17 mouse cellular contexts compared by ENCODE assay signal in the genomic region with DNA sequence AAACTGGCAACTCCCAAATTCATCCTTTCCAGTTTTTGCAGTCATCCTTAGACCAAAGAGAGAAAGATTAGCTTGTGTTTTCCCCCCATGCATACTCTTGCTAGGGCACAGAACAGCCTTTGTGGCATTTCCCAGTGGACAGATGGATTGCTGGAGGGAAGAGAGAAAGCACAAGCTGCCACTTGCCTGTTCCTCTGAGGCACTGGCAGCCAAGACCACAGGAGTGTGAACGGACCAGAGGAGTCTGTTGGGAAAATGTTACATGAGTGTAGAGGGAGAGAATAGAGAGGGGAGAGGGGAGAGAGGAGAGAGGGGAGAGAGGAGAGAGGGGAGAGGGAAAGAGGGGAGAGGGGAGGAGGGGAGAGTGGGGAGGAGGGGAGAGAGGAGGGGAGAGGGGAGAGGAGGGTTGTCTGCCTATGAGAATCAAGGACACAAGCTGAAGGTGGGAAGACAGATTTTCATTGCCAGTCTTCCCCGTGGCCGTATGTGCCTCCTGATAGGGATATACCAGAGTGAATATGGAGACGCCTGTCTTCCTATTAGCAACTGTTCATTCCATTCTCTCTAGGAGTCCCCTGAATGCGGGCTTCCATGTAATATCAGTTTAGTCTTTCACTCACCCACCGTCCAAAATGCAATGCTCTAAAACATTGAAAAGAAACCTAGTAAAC. TPM values are rescaled to one million over a fixed set of nuclear protein-coding genes. Genes with fewer than 3 reads are reported as not detected.
DNase-seq lines count a peak whose midpoint lies in the region; ATAC-seq and TF ChIP-seq lines count a peak whose summit lies in the region.
"Had no signal": no experiment of that assay in that cellular context is flagged by ENCODE, and none has a peak within 500 bp of the region (broad histone marks: within the 10 kb centered on the region; RNA-seq: fewer than 3 reads in every experiment).

No protein-coding gene starts in this region.

- intact Hi-C loops in gastrocnemius, postnatal 36 days (cut with DNase I), result no loop called here

- H3K4me1 ChIP-seq in hindbrain, embryonic 13.5 days (replicated peaks), result no peaks in the 10 kb centered on the region
- H3K4me1 ChIP-seq: embryonic facial prominence, embryonic 13.5 days had no signal

- H3K9ac ChIP-seq in hindbrain, embryonic 13.5 days, result no peak overlapping the region
- H3K9ac ChIP-seq: embryonic facial prominence, embryonic 13.5 days had no signal

- H3K9me3 ChIP-seq in hindbrain, embryonic 13.5 days, result no peaks in the 10 kb centered on the region
- H3K9me3 ChIP-seq: embryonic facial prominence, embryonic 13.5 days; limb, embryonic 10.5 days had no signal

- H3K36me3 ChIP-seq in hindbrain, embryonic 13.5 days, result no peaks in the 10 kb centered on the region
- H3K36me3 ChIP-seq: embryonic facial prominence, embryonic 13.5 days; limb, embryonic 10.5 days had no signal

- H3K4me2 ChIP-seq in hindbrain, embryonic 13.5 days, result no peak overlapping the region
- H3K4me2 ChIP-seq: embryonic facial prominence, embryonic 13.5 days had no signal

- 0 out of 2 replicates have a peak, but pooled peaks have one; percentile 39 for ATAC-seq in hindbrain, embryonic 13.5 days (ENCODE audit: low FRiP score)
- ATAC-seq: activated CD4-positive, CD25-positive, alpha-beta regulatory T cell, adult 4 months had no signal

- no peak for TF ChIP-seq CTCF in layer of hippocampus, adult 2 months (conservative IDR thresholded peaks at IDR 0.05)
- no peak for TF ChIP-seq CTCF in brain, embryonic 14.5 days (IDR thresholded peaks at IDR 0.05; ENCODE audit: borderline replicate concordance, extremely low read depth, insufficient read depth, insufficient read length)

- H3K27ac ChIP-seq in layer of hippocampus, adult 2 months, result no peak overlapping the region
- no peak overlapping the region for H3K27ac ChIP-seq in hindbrain, embryonic 13.5 days
- H3K27ac ChIP-seq: embryonic facial prominence, embryonic 13.5 days; limb, embryonic 10.5 days had no signal

- TF ChIP-seq POLR2A in brain, embryonic 14.5 days (IDR thresholded peaks at IDR 0.05; ENCODE audit: borderline replicate concordance, extremely low read depth, insufficient read depth, insufficient read length, poor library complexity, severe bottlenecking), result no peak

- H3K27me3 ChIP-seq in hindbrain, embryonic 13.5 days, result no peaks in the 10 kb centered on the region
- H3K27me3 ChIP-seq: embryonic facial prominence, embryonic 13.5 days had no signal

- peak; percentile 13 to 16 for DNase-seq in layer of hippocampus, adult 2 months (ENCODE audit: low spot score in 2 of 2)
- no peak for DNase-seq in layer of hippocampus, postnatal 25 days (ENCODE audit: extremely low spot score in 1 of 2, low spot score in 1 of 2)
- DNase-seq in brain, embryonic 14.5 days (ENCODE audit: low read depth), result peak; percentile 80
- DNase-seq in cerebellum, adult 9-11 months, result peak; percentile 78
- DNase-seq in gastrocnemius, postnatal 36 days, result no peak
- DNase-seq in gastrocnemius, adult 18-20 months (ENCODE audit: low spot score), result no peak
- no peak for DNase-seq in adrenal gland, postnatal 25 days
- DNase-seq: heart, postnatal 36 days; kidney, adult 8-10 months; retina, postnatal 1 day had no signal

- WGBS in hindbrain, embryonic 13.5 days, result 73% methylated on average over 6 of the region's 6 CpGs

- H3K4me3 ChIP-seq in layer of hippocampus, adult 2 months, result no peak overlapping the region
- no peak overlapping the region for H3K4me3 ChIP-seq in hindbrain, embryonic 13.5 days
- H3K4me3 ChIP-seq: embryonic facial prominence, embryonic 13.5 days; limb, embryonic 10.5 days had no signal

RNA-seq across cellular contexts. Expression of a gene that starts 27.1 kb away (rescaled TPM):
- total RNA-seq in layer of hippocampus, adult 2 months (2021), result not detected
- not detected for total RNA-seq in layer of hippocampus, postnatal 25 days (2021)
- polyA plus RNA-seq in brain, embryonic 14.5 days (2012; rRNA removed), result not detected in 2 replicates
- 0.14 TPM in 1 of 2 replicates, not detected in the other for polyA plus RNA-seq in hindbrain, embryonic 13.5 days (2015; fragmentation: Nextera tagmentation; extraction: Ambion mirVana)
- total RNA-seq in gastrocnemius, postnatal 36 days (2021), result not detected
- not detected for total RNA-seq in gastrocnemius, adult 18-20 months (2021)
- not detected in 2 replicates for total RNA-seq in adrenal gland, postnatal 25 days (2021)
- total RNA-seq: heart, adult 8-10 months; heart, postnatal 36 days had no signal
- polyA plus RNA-seq: activated CD4-positive, CD25-positive, alpha-beta regulatory T cell, adult 4 months; embryonic facial prominence, embryonic 13.5 days; limb, embryonic 10.5 days; liver, embryonic 16.5 days; neural tube, embryonic 11.5 days had no signal

RNA-seq across cellular contexts. Expression of a gene that starts 27.1 kb away (rescaled TPM):
- total RNA-seq in layer of hippocampus, adult 2 months (2021), result 10 to 100 TPM; 22.7 to 27.2 TPM
- total RNA-seq in layer of hippocampus, postnatal 25 days (2021), result 10 to 100 TPM; 18.0 to 29.4 TPM
- 12.8 and 13.1 TPM in 2 replicates for polyA plus RNA-seq in brain, embryonic 14.5 days (2012; rRNA removed)
- polyA plus RNA-seq in hindbrain, embryonic 13.5 days (2015; fragmentation: Nextera tagmentation; extraction: Ambion mirVana), result 10.8 and 14.5 TPM in 2 replicates
- total RNA-seq in gastrocnemius, postnatal 36 days (2021), result 1 to 10 TPM; 6.7 to 8.2 TPM
- total RNA-seq in gastrocnemius, adult 18-20 months (2021), result 10 to 100 TPM in 1 of 2 experiments, 1 to 10 TPM in 1; 9.9 to 10.6 TPM
- 9.7 and 19.1 TPM in 2 replicates for total RNA-seq in adrenal gland, postnatal 25 days (2021)

Comparison
In these comparisons a context has a peak if more than half of its experiments do, and no peak if none do; other contexts are left out.
1. DNase-seq: peak in layer of hippocampus, adult 2 months (2 of 2), brain, embryonic 14.5 days (single experiment) and cerebellum, adult 9-11 months (single experiment); none in layer of hippocampus, postnatal 25 days (0 of 2), gastrocnemius, postnatal 36 days (0 of 2), gastrocnemius, adult 18-20 months (single experiment) and adrenal gland, postnatal 25 days (single experiment).